Mouse (Mus musculus) bone marrow macrophage, adult 2 months (primary cell): ENCODE measurements around the gene Mip. TPM values are rescaled to one million over a fixed set of nuclear protein-coding genes. Genes with fewer than 3 reads are reported as not detected.
"Not testable (repeated sequence)": the region's sequence is repeated elsewhere in the genome, so short reads cannot be mapped to it uniquely, and the experiment has no call there.

Experiments
- H3K27ac ChIP-seq: 2 replicates; pipeline ENCODE4 v1.5.1; 2012; ENCODE audit warnings: low read depth, low read length; ENCODE audit not compliant: insufficient read depth
- H3K4me1 ChIP-seq: 2 replicates; pipeline ENCODE4 v1.6.1; 2012; ENCODE audit warnings: low read length; ENCODE audit not compliant: control insufficient read depth, insufficient read depth
- H3K4me3 ChIP-seq: 2 replicates; pipeline ENCODE4 v1.5.1; 2012; ENCODE audit warnings: mild to moderate bottlenecking, low read length, moderate library complexity; ENCODE audit not compliant: insufficient read depth
- CTCF ChIP-seq: IDR thresholded peaks from 2 replicates; pipeline ENCODE4 v1.5.1; 2012; ENCODE audit warnings: low read depth, mild to moderate bottlenecking, low read length, moderate library complexity
- POLR2A ChIP-seq: IDR thresholded peaks from 2 replicates; pipeline ENCODE4 v1.6.1; 2012; ENCODE audit warnings: mild to moderate bottlenecking, low read depth, low read length, borderline replicate concordance
- polyA plus RNA-seq: library from polyadenylated mRNA; stranded (reverse); fragments of >200 nt; gene quantifications from 2 replicates; pipeline ENCODE4 v1.2.4, GENCODE M21; 2012; ENCODE audit not compliant: missing spikeins, insufficient read depth, insufficient read length

Gene Mip
- polyA plus RNA-seq, 1 experiment: not detected

DNA sequence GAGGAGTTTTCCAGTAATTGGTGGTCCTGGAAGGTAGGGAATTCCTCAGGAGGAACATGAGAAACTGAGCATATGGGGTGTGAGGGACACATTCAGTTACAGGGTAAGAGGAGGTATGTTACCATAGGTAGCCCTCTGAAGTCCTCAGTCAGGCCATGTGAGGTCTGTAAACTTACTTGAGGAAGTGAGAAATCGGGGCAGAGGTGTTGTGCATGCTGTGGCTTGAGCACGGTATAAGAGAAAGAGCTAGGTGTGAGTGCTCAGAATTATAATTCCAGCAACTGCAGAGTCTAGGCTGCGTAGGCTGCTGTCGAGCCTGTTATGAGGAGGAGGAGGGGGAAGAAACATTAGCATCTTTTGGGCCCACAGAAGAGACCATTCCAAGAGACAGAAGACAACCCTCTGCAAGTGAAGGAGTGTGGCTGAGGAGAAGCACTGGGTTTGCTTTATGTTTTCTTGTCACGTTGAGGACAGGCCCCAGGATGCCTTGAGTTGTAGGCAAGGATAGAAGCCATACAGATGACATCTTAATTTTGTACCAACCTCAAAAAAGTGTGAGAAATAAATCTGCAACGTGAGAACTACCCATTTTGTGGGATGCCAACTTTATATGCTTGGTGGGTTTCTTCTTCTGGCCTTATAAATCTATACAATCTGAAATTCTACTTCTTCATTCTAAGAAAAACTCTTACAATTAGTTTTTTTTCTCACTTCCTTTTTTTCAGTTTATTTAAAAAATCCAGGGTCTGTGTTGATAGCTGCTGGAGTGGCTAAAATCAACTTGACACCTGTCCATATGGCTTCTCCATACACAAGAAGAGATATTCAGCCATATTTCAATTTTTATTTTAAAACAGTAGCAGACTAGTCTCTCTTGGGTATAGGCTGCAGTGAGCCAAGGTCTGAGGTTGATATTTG lies 38.0 kb downstream of the Mip start:
- peaks cover 28% of the 10 kb centered on the region for H3K4me1 ChIP-seq
- no peak overlapping the region for H3K4me3 ChIP-seq
- peak overlapping the region; percentile 7; the same call in 1 of the 2 replicates for H3K27ac ChIP-seq
- TF ChIP-seq POLR2A (no peak), CTCF (no peak)

GRCm38 (mm10) chr10:128268371-128268770 lies 42.7 kb downstream of the Mip start, which contains the start of gene Apof:
TSS of gene Apof (plus strand) at chr10:128268671.
- no peak within 1 kb of the TSS for H3K27ac ChIP-seq
- peaks cover 19% of the 10 kb centered on the region for H3K4me1 ChIP-seq
- no peak for TF ChIP-seq POLR2A
- TF ChIP-seq CTCF: no peak
- H3K4me3 ChIP-seq: no peak within 1 kb of the TSS

DNA sequence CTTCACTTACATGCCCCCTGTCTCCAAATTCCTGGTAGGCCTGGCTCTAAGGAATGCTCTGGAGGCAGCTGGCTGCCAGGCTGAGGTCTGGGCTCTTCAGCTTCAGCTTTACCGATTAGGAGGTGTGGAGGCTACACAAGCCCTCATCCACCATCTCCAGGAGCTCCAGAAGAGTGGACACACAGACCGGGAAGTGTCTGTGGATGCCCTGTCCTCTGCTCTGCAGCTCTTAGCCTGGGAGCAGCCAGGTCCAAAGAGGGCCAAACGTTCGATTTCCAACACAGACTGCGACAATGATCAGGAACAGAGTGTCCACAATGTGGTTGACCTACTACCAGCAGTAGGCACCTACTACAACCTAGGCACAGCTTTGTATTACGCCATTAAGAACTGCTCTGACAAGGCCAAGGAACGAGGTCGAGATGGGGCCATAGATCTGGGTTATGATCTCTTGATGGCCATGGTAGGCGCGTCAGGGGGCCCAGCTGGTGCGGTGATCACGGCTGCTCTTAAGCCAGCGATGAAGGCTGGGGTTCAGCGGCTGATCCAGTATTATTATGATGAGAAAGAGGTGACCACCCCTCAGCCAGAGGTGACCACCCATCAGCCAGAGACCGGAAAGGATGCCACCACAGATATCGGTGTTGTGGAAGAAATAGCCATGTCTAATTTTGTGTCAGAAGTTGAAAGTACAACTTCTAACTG lies 43.7 kb downstream of the Mip start:
- TF ChIP-seq CTCF: no peak
- TF ChIP-seq POLR2A: no peak
- Histone ChIP-seq H3K4me3 (no peak overlapping the region), H3K27ac (no peak overlapping the region), H3K4me1 (peaks cover 14% of the 10 kb centered on the region; the same call in 1 of the 2 replicates)

DNA sequence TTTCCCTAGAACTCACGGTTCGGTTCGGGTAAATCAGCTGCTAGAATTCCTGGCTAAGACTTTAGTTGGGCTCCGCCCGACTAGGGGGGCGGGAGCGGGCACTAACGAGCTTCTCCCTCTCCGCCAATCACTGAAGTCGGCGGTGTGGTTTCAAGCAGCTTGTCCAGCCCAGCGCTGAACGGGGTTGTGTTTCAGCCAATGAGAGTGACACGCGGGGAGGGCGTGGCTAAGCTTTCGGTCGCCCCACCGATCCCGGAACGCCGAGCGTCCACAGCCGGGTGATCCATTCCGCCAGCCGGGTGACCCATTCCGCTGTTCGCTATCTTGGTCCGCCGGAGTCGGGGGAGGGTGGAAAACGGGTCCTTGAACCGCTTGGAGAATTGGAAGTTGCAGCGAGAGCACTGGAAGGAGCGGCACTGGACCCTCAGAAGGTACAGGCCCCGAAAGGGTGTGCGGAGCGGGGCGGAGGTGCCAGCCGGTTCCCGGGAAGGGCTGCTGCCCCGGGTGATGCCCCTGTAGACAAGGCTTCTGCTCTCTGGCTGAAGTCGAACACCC lies 44.7 kb downstream of the Mip start, which contains the start of gene Stat2:
Stat2 (plus strand) TSS at position 273 of the 555 bp plus-strand sequence.
- peaks cover 8% of the 10 kb centered on the region; the same call in 1 of the 2 replicates for H3K4me1 ChIP-seq
- peak within 1 kb of the TSS; percentile 82 for H3K4me3 ChIP-seq
- peak within 1 kb of the TSS; percentile 58 for H3K27ac ChIP-seq
- TF ChIP-seq POLR2A: 0 out of 2 replicates have a peak, but pooled peaks have one; percentile 51
- TF ChIP-seq CTCF: no peak

- Histone ChIP-seq H3K4me3 (peak overlapping the region; percentile 82), H3K4me1 (peaks cover 8% of the 10 kb centered on the region; the same call in 1 of the 2 replicates), H3K27ac (peak overlapping the region; percentile 58)
- no peak for TF ChIP-seq POLR2A
- TF ChIP-seq CTCF: no peak
Observed at GRCm38 (mm10) chr10:128270866-128271265, 45.2 kb downstream of the Mip start.

- H3K27ac ChIP-seq: no peak overlapping the region
- no peak overlapping the region; the same call in 1 of the 2 replicates for H3K4me3 ChIP-seq
- H3K4me1 ChIP-seq: peaks cover 8% of the 10 kb centered on the region; the same call in 1 of the 2 replicates
- TF ChIP-seq CTCF: no peak
- TF ChIP-seq POLR2A: no peak
Observed at GRCm38 (mm10) chr10:128271883-128272282, 46.2 kb downstream of the Mip start.

- not testable (repeated sequence) for H3K27ac ChIP-seq, H3K4me1 ChIP-seq, H3K4me3 ChIP-seq
Observed at GRCm38 (mm10) chr10:128272819-128273439, 47.3 kb downstream of the Mip start.

DNA sequence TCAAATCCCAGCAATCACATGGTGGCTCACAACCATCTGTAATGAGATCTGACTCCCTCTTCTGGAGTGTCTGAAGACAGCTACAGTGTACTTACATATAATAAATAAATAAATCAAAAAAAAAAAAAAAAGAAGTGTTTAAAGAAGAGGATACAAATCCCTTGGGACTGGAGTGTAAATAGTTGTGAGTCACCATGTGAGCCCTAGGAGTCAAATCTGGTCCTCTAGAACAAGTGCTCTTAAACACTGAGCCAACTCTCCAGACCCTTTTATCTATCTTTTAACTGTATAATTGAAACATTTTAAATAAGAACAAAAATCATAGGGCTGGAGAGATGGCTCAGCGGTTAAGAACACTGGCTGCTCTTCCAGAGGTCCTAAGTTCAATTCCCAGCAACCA lies 49.7 kb downstream of the Mip start:
- H3K27ac ChIP-seq, H3K4me1 ChIP-seq, H3K4me3 ChIP-seq: not testable (repeated sequence)

GRCm38 (mm10) chr10:128278158-128278557 lies 52.5 kb downstream of the Mip start:
- no peak for TF ChIP-seq CTCF
- no peak for TF ChIP-seq POLR2A
- no peak overlapping the region for H3K4me3 ChIP-seq
- no peak overlapping the region for H3K27ac ChIP-seq
- no peaks in the 10 kb centered on the region for H3K4me1 ChIP-seq

DNA sequence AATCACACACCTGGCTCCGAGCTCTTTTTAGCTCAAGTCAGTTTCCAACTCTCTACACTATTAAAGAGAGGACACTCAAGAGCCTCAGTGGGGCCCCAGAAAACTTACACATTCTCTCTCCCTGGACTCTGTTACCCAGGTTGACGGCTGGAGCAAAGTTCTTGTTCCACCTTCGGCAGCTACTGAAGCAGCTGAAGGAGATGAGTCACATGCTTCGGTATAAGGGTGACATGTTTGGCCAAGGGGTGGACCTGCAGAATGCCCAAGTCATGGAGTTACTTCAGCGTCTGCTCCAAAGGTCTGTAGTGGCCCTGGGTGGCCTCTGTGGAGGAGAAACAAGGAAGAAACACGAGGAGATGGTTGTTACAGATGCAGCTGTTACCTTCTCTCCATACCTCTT lies 55.3 kb downstream of the Mip start:
- H3K4me3 ChIP-seq: no peak overlapping the region
- H3K4me1 ChIP-seq: no peaks in the 10 kb centered on the region
- TF ChIP-seq CTCF: no peak
- TF ChIP-seq POLR2A: no peak
- no peak overlapping the region for H3K27ac ChIP-seq

Other genes starting within 250 kb of the Mip start
- gene Hsd17b6, start 218.2 kb upstream of the Mip start, polyA plus RNA-seq: not detected in 2 replicates
- 14.3 and 18.6 TPM in 2 replicates for gene Prim1, start 210.7 kb upstream of the Mip start, polyA plus RNA-seq
- 540 and 609 TPM in 2 replicates for gene Naca, start 190.3 kb upstream of the Mip start, polyA plus RNA-seq
- gene Ptges3, start 166.9 kb upstream of the Mip start, polyA plus RNA-seq: 152 and 160 TPM in 2 replicates
- 483 and 528 TPM in 2 replicates for gene Atp5b, start 142.6 kb upstream of the Mip start, polyA plus RNA-seq
- gene Baz2a, start 134.3 kb upstream of the Mip start, polyA plus RNA-seq: 49.0 and 52.9 TPM in 2 replicates
- 39.4 and 39.8 TPM in 2 replicates for gene Rbms2, start 45.5 kb upstream of the Mip start, polyA plus RNA-seq
- not detected in 2 replicates for gene Gls2, start 31.4 kb upstream of the Mip start, polyA plus RNA-seq
- gene Spryd4, start 14.0 kb upstream of the Mip start, polyA plus RNA-seq: 5.3 and 6.1 TPM in 2 replicates
- gene Timeless, start 6.2 kb downstream of the Mip start, polyA plus RNA-seq: 6.4 and 10.7 TPM in 2 replicates
- gene Apon, start 28.3 kb downstream of the Mip start, polyA plus RNA-seq: not detected in 2 replicates
- not detected in 2 replicates for gene Apof, start 42.8 kb downstream of the Mip start, polyA plus RNA-seq
- 89.6 and 94.6 TPM in 2 replicates for gene Stat2, start 44.7 kb downstream of the Mip start, polyA plus RNA-seq
- gene Il23a, start 72.9 kb downstream of the Mip start, polyA plus RNA-seq: not detected in 2 replicates
- 14.3 and 15.2 TPM in 2 replicates for gene Pan2, start 77.5 kb downstream of the Mip start, polyA plus RNA-seq
- gene Cnpy2, start 96.6 kb downstream of the Mip start, polyA plus RNA-seq: 78.6 and 82.6 TPM in 2 replicates
- gene Cs, start 111.9 kb downstream of the Mip start, polyA plus RNA-seq: 98.1 and 109 TPM in 2 replicates
- gene Coq10a, start 143.2 kb downstream of the Mip start, polyA plus RNA-seq: 40.6 and 46.1 TPM in 2 replicates
- gene Ankrd52, start 151.3 kb downstream of the Mip start, polyA plus RNA-seq: 33.1 and 34.8 TPM in 2 replicates
- gene Slc39a5, start 175.4 kb downstream of the Mip start, polyA plus RNA-seq: not detected in 2 replicates
- gene Nabp2, start 185.7 kb downstream of the Mip start, polyA plus RNA-seq: 47.2 and 62.7 TPM in 2 replicates
- gene Rnf41, start 185.8 kb downstream of the Mip start, polyA plus RNA-seq: 42.6 and 47.6 TPM in 2 replicates
- gene Smarcc2, start 233.4 kb downstream of the Mip start, polyA plus RNA-seq: 101 and 105 TPM in 2 replicates